Mouse (Mus musculus): Measurements from ENCODE around the gene Sh2b2.

DNA sequence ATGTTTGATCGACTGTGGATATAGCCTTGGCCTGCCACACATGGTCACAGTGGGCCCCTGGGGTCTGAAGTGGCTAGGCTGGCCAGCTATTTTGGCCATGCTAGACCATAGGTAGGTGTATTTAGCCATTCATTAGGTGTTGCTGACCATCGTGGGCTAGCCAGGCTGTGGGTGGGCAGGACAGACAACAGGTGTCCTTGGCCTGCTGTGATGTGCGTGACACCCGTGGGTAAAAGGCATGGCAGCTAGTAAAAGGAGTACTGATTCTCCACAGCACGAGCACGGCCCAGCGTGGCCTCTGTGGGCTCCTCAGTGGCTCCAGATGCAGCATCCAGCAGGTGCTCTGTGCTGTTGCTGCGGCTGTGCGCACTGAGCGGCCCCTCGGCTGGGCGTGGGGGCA is 27.8 kb downstream of the Sh2b2 start:
- TF ChIP-seq CTCF (IDR thresholded peaks at IDR 0.05; ENCODE audit: low read depth, low read length) (no peak), TAL1 (conservative IDR thresholded peaks at IDR 0.05; ENCODE audit: low read depth, low read length) (no peak), GATA1 (IDR thresholded peaks at IDR 0.05; ENCODE audit: borderline replicate concordance, low read length) (no peak), POLR2AphosphoS5 (IDR thresholded peaks at IDR 0.05; ENCODE audit: insufficient replicate concordance, low read depth, low read length) (no peak)
